Mouse (Mus musculus): Measurements from ENCODE around the gene Sprtn. TPM values are rescaled to one million over a fixed set of nuclear protein-coding genes. Genes with fewer than 3 reads are reported as not detected.
A peak's percentile ranks its signal among the peaks of the same experiment; 100 is the strongest.

Gene Sprtn
- polyA plus RNA-seq, 1 experiment from 2014 or later, result 7.2 TPM

DNA sequence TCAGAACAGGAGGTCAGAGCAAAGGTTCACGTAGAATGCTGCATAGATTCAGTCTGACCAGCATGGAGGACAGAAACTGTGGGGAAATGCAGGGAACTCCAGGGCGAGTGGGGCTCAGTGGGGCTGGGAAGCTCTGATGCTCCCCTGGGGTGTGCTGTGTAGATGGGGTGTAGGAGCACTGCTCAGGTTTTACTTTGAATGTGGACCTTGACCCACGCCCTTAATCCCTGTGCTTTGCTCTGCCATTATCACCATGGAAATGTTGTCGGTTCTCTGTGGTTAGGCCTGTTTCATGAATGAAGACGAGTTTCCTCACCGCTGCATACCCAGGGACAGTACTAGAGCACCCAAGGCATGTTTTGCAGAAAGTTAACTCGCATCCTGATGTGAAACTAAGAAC, 26.2 kb upstream of the Sprtn start:
- H3K4me2 ChIP-seq, result no peak overlapping the region
- H3K9ac ChIP-seq, result no peak overlapping the region
- ATAC-seq (replicated peaks; ENCODE audit: insufficient number of reproducible peaks, insufficient read depth, low FRiP score, low read depth), result no peak
- peaks cover 40% of the 10 kb centered on the region for H3K36me3 ChIP-seq
- H3K4me3 ChIP-seq, result no peak overlapping the region
- H3K4me1 ChIP-seq (replicated peaks), result peaks cover 35% of the 10 kb centered on the region
- H3K9me3 ChIP-seq (replicated peaks), result no peaks in the 10 kb centered on the region
- WGBS, result 93% methylated on average over 7 of the region's 7 CpGs
- H3K27ac ChIP-seq, result no peak overlapping the region
- H3K27me3 ChIP-seq, result no peaks in the 10 kb centered on the region

DNA sequence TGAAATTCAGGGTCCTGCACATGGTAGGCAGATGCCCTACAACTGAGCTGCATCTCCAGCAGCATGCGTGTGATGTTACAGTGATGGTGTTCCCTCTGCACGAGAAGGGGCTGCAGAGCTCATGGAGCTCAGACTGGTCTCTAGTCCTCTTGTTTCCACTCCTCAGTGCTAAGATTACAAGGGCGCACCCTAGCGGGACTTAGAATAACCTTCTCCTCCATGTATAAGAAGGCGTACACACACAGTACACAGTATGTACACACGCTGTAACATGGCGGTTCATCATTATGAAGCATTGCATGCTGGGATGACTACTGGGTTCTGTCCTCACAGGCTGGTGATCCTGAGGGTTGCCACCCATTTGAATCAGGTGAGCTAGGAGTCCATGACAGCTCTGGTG, 25.6 kb upstream of the Sprtn start:
- no peak for ATAC-seq (replicated peaks; ENCODE audit: insufficient number of reproducible peaks, insufficient read depth, low FRiP score, low read depth)
- Histone ChIP-seq H3K4me3 (no peak overlapping the region), H3K27me3 (no peaks in the 10 kb centered on the region), H3K9ac (no peak overlapping the region), H3K36me3 (peaks cover 46% of the 10 kb centered on the region), H3K4me2 (no peak overlapping the region), H3K27ac (no peak overlapping the region), H3K9me3 (replicated peaks) (no peaks in the 10 kb centered on the region), H3K4me1 (replicated peaks) (peaks cover 29% of the 10 kb centered on the region)
- WGBS, result 91% methylated on average over 7 of the region's 7 CpGs

DNA sequence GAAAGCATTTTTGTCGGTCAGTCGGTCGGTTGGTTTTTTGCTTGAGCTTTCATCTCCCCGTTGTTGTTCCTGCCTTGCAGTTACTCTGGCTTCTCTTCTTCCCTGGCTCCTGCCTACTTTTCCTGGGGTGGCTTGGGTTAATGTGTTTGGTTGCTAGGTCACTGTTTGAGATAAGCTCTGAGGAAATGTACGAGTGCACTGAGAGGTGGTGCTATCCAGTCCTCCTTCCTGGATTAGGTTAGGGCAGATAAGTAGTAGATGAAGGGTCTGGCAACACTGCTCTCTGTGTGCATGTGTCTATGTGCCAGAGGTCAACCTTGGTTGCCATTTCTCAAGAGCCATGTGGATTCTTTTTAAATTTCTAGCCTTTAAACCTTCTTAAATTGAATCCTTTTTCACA, 25.0 kb upstream of the Sprtn start:
- WGBS, result 33% methylated on average over 5 of the region's 5 CpGs
- Histone ChIP-seq H3K9me3 (replicated peaks) (no peaks in the 10 kb centered on the region), H3K27ac (no peak overlapping the region), H3K27me3 (no peaks in the 10 kb centered on the region), H3K36me3 (peaks cover 51% of the 10 kb centered on the region), H3K4me1 (replicated peaks) (peaks cover 23% of the 10 kb centered on the region), H3K4me3 (no peak overlapping the region), H3K4me2 (no peak overlapping the region), H3K9ac (no peak overlapping the region)
- 0 out of 2 replicates have a peak, but pooled peaks have one; percentile 47 for ATAC-seq (replicated peaks; ENCODE audit: insufficient number of reproducible peaks, insufficient read depth, low FRiP score, low read depth)

DNA sequence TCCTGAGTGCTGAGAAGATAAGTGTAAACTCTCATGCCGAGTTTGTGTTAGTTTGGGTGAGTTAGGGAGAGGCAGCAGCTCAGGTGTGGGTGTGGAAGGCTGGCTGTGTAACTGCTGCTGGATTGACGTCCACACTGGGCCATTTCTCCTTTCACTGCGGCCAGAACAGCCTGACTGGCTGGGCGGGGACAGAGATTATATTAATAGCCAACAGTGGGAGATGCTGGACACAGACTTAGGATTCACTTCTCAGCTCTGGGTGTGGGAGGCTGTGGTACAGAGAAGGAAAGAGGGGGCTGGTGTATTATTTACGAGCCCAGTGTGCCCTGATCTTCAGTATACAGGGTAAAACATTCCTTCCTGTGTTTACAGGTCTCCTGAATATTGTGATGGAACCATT, 19.5 kb upstream of the Sprtn start:
- Histone ChIP-seq H3K4me1 (replicated peaks) (peaks cover 3% of the 10 kb centered on the region; the same call in 1 of the 2 replicates), H3K27ac (no peak overlapping the region), H3K9ac (no peak overlapping the region), H3K4me2 (no peak overlapping the region), H3K36me3 (peaks cover 85% of the 10 kb centered on the region), H3K4me3 (no peak overlapping the region), H3K27me3 (no peaks in the 10 kb centered on the region), H3K9me3 (replicated peaks) (no peaks in the 10 kb centered on the region)
- WGBS, result 73% methylated on average over 5 of the region's 5 CpGs
- ATAC-seq (replicated peaks; ENCODE audit: insufficient number of reproducible peaks, insufficient read depth, low FRiP score, low read depth), result no peak

DNA sequence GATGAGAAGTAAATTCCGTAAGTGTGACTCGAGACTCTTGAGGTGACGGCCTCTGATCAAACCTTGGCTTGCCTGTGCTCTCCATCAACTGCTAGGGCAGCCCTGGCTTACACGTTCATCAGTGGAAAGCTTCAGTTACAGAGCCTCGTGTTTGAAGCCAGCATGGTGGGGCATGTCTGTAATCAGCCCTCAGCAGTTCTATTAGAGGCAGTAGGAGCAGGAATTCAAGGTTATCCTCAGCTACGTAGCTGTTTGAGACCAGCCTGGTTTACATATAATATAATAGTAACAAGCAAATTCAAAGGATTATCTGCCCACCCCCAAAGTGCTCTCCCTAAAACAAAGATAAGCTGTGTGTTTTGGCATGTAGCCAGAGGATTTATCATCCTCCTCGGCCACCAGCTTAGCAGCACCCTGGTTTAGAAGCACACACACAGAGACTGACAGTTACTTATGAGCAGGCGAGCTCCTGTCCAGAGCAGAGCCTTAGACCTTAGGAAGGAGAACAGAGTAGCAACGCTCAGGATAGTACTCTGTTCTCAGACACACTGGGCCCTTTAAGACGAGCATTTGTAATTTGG, 18.6 kb upstream of the Sprtn start:
- Histone ChIP-seq H3K9ac (no peak overlapping the region), H3K36me3 (peaks cover 85% of the 10 kb centered on the region), H3K4me1 (replicated peaks) (peaks cover 3% of the 10 kb centered on the region; the same call in 1 of the 2 replicates), H3K4me2 (no peak overlapping the region), H3K27ac (no peak overlapping the region), H3K9me3 (replicated peaks) (no peaks in the 10 kb centered on the region), H3K27me3 (no peaks in the 10 kb centered on the region), H3K4me3 (no peak overlapping the region)
- 45% methylated on average over 10 of the region's 10 CpGs for WGBS
- ATAC-seq (replicated peaks; ENCODE audit: insufficient number of reproducible peaks, insufficient read depth, low FRiP score, low read depth), result no peak

DNA sequence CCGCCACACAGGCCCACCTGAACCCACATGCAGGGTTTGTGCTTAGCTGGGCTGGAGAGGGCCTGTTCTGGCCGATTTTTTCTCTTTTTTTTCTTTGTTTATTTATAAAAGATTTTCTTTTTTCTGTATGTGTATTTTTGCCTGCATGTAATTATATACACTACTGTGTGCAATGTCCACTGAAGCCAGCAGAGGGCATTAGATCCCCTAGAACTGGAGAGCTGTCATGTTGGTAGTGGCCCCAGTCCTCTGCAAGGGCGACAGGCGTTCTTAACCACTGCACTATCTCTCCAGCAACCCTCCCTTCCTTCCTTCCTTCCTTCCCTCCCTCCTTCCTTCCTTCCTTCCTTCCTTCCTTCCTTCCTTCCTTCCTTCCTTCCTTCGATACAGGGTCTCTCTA, 9.3 kb upstream of the Sprtn start:
- Histone ChIP-seq H3K9me3 (replicated peaks) (no peaks in the 10 kb centered on the region), H3K4me2 (no peak overlapping the region), H3K27ac (no peak overlapping the region), H3K36me3 (peaks cover 78% of the 10 kb centered on the region), H3K4me3 (no peak overlapping the region), H3K4me1 (replicated peaks) (no peaks in the 10 kb centered on the region), H3K9ac (no peak overlapping the region), H3K27me3 (no peaks in the 10 kb centered on the region)
- ATAC-seq (replicated peaks; ENCODE audit: insufficient number of reproducible peaks, insufficient read depth, low FRiP score, low read depth), result no peak
- WGBS, result 97% methylated on average over 5 of the region's 5 CpGs

DNA sequence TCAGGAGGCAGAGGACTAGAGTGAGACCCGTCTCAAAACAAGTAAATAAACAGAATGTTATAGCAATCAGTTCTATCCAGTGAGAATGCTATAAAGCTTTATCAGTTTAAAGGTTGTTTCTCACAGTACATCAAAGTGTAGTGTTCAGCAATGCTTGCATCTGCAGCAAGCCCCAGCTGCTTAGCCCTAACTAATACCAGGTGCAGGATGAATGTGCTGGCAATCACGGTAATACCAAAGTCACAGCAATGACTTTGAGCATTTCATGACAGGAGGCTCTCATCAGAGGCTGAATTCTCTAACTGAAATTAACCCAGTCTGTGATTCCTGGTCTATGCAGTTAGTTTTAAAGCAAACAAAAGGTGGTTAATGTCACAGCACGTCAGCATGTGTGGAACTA, 5.1 kb upstream of the Sprtn start:
- Histone ChIP-seq H3K9me3 (replicated peaks) (no peaks in the 10 kb centered on the region), H3K27me3 (no peaks in the 10 kb centered on the region), H3K4me3 (no peak overlapping the region), H3K4me2 (no peak overlapping the region), H3K36me3 (peaks cover 50% of the 10 kb centered on the region), H3K27ac (no peak overlapping the region), H3K9ac (no peak overlapping the region), H3K4me1 (replicated peaks) (peaks cover 26% of the 10 kb centered on the region)
- 65% methylated on average over 3 of the region's 3 CpGs for WGBS
- no peak for ATAC-seq (replicated peaks; ENCODE audit: insufficient number of reproducible peaks, insufficient read depth, low FRiP score, low read depth)

DNA sequence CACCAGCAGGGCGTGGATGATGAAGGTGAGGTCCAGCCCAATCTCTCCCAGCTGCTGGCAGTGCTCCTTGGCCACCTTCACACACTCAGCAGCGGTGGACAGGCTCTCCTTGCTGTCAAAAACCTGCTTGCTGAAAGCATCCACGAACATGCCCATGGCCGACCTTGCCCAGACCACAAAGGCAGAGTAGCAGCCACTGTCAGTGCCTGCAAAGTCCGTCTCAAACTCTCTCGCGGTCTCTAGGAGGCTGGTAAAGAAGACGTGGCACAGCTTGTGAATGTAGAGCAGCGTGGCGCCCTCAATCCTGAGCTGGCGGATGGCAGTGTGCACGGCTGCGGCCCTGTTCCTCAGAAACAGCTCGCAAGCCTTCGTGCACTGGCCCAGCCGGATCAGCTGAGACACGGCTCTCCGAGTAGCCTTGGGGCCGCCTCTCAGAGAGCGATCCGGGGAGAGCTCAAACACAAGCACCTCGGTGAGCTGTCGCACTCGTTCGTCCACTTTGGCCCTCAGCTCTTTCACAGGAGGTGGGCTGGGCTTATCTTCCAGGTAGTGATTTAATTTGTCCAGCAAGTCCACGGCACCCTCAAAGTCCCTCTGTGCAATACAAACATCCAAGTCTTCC, 1.6 kb upstream of the Sprtn start:
- H3K36me3 ChIP-seq, result peaks cover 38% of the 10 kb centered on the region
- H3K4me3 ChIP-seq, result peak overlapping the region; percentile 93
- peak overlapping the region; percentile 97 for H3K4me2 ChIP-seq
- H3K4me1 ChIP-seq (replicated peaks), result peaks cover 35% of the 10 kb centered on the region
- 0 out of 2 replicates have a peak overlapping the region, but pooled peaks have one; percentile 2 for H3K9ac ChIP-seq
- no peaks in the 10 kb centered on the region for H3K27me3 ChIP-seq
- peak overlapping the region; percentile 85 for H3K27ac ChIP-seq
- 78% methylated on average over 26 of the region's 26 CpGs for WGBS
- no peaks in the 10 kb centered on the region for H3K9me3 ChIP-seq (replicated peaks)
- ATAC-seq (replicated peaks; ENCODE audit: insufficient number of reproducible peaks, insufficient read depth, low FRiP score, low read depth), result no peak

DNA sequence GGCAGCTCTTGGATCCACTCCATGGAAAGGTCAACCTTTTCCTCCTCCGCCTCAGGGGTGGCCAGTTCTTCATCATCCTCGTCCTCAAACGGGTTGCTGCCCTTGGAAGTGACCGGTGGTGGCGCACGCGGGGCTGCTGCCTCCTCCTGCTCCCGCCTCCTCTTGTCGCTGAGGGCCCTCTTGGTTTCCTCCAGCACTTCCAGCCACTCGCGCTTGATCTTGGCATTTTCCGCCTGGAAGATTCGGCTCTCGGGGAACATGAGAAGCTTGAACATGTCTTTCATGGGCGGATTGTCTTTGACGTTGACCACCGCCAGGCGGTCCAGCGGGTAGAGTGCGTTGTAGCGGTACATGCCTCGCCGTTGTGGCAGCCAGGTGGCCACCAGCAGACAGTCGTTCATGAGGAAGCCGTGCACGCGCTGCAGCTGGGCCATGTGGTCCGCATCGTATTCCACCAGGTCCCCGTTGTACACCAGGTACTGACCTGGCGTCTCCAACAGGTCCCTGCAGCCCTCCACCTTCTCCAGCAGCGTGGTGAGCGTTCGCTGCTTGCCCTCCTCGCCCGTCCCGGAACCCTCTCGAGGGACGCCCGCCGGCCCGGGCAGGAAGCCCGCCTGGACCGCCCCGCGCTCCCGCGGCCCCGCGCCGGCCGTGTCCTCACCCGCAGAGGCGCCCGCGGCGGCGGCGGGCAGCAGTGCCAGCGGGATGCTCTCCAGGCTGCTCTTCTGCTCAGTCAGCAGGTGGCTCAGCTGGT, 877 bp upstream of the Sprtn start:
- Histone ChIP-seq H3K4me3 (peak overlapping the region; percentile 93), H3K4me1 (replicated peaks) (peaks cover 35% of the 10 kb centered on the region)

DNA sequence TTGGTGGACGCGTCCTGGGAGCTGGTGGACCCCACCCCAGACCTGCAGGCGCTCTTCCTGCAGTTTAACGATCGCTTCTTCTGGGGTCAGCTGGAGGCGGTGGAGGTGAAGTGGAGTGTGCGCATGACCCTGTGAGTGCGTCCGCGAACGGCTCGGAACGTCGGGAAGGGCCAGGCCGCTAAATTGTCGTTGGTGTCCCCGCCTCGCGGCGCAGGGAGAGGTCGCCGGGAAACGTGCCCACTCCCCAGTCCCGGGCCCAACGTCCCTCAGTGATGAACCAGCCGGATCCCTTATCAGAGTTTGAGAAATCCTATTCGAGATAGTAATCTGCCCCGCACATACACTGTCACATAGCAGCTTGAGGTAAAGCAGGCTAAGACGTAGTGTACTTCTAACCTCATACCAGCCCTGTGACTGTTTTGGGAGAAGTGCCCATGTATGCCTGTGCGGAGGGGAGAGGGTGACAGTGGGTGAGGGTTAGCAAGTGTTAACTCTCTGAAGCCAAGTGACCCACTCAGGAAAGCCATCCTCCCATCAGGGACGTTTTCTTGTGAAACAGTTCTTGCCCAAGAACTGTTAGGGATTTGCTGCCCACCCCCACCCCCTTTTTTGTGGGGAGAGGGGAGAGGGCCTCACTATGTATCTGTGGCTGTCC, 692 bp downstream of the Sprtn start:
- Histone ChIP-seq H3K9me3 (replicated peaks) (no peaks in the 10 kb centered on the region), H3K4me2 (peak overlapping the region; percentile 97), H3K4me1 (replicated peaks) (peaks cover 35% of the 10 kb centered on the region), H3K4me3 (peak overlapping the region; percentile 93), H3K36me3 (peaks cover 50% of the 10 kb centered on the region), H3K9ac (peak overlapping the region; percentile 87), H3K27ac (peak overlapping the region; percentile 70), H3K27me3 (no peaks in the 10 kb centered on the region)
- ATAC-seq (replicated peaks; ENCODE audit: insufficient number of reproducible peaks, insufficient read depth, low FRiP score, low read depth), result no peak
- 4% methylated on average over 31 of the region's 31 CpGs for WGBS

More for the DNA sequence above, 877 bp upstream of the Sprtn start:
- Histone ChIP-seq H3K9me3 (replicated peaks) (no peaks in the 10 kb centered on the region), H3K4me2 (peak overlapping the region; percentile 97), H3K27ac (peak overlapping the region; percentile 85), H3K9ac (peak overlapping the region; percentile 89), H3K36me3 (peaks cover 35% of the 10 kb centered on the region), H3K27me3 (no peaks in the 10 kb centered on the region)
- ATAC-seq (replicated peaks; ENCODE audit: insufficient number of reproducible peaks, insufficient read depth, low FRiP score, low read depth), result peak; percentile 19
- under 1% methylated on average over 60 of the region's 60 CpGs for WGBS

DNA sequence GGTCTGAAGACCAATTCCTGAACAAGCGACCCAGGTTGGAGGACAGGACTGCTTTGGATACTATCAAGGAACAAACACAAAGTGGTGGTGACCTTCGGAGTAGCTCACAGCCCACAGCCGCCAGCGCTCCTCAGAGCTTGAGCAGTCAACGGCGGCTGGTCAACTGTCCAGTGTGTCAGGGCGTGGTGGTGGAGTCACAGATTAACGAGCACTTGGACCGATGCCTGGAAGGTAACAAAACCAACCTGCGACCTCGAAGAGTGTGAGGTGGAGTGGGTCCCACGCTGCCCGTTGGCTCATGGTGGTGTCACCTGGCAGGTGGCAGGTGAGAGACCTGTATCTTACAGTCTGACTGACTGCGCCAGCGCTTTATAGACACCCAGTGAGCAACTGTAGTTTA, 5.5 kb downstream of the Sprtn start:
- 91% methylated on average over 15 of the region's 15 CpGs for WGBS
- Histone ChIP-seq H3K4me3 (no peak overlapping the region), H3K9me3 (replicated peaks) (no peaks in the 10 kb centered on the region), H3K36me3 (peaks cover 74% of the 10 kb centered on the region), H3K27me3 (no peaks in the 10 kb centered on the region), H3K4me1 (replicated peaks) (peaks cover 14% of the 10 kb centered on the region), H3K4me2 (no peak overlapping the region), H3K27ac (no peak overlapping the region), H3K9ac (no peak overlapping the region)
- no peak for ATAC-seq (replicated peaks; ENCODE audit: insufficient number of reproducible peaks, insufficient read depth, low FRiP score, low read depth)

All from heart, embryonic 15.5 days (tissue).